Mouse (Mus musculus) small intestine, adult 2 months (tissue): ENCODE measurements around the gene Mpzl1.

Experiments
- CTCF ChIP-seq: fragments of 200-500 bp; IDR thresholded peaks from 2 replicates; pipeline ENCODE4 v1.5.1; 2012; ENCODE audit warnings: low read depth, mild to moderate bottlenecking, control low read depth, inconsistent platforms, low read length, moderate library complexity, mixed read lengths; ENCODE audit not compliant: insufficient replicate concordance, insufficient read length; ENCODE audit errors: extremely low read depth
- POLR2A ChIP-seq: fragments of 200-500 bp; IDR thresholded peaks from 2 replicates; pipeline ENCODE4 v1.6.1; 2012; ENCODE audit warnings: low read depth, mild to moderate bottlenecking, control low read depth, inconsistent platforms, low read length, moderate library complexity

GRCm38 (mm10) chr1:165576005-165576404 is 58.3 kb downstream of the Mpzl1 start:
- TF ChIP-seq CTCF (no peak), POLR2A (no peak)
